Mouse (Mus musculus) G1E (cell line): ENCODE measurements around the gene Plekhh2.
"Not testable (repeated sequence)": the region's sequence is repeated elsewhere in the genome, so short reads cannot be mapped to it uniquely, and the experiment has no call there.

Source experiments
- CTCF ChIP-seq: IDR thresholded peaks from 2 replicates; pipeline ENCODE4 v1.5.1; 2012; ENCODE audit warnings: low read depth, low read length, inconsistent platforms, mixed read lengths
- GATA1 ChIP-seq: IDR thresholded peaks from 2 replicates; pipeline ENCODE4 v1.6.1; 2012; ENCODE audit warnings: borderline replicate concordance, low read length, inconsistent platforms, mixed read lengths
- GATA2 ChIP-seq: IDR thresholded peaks from 2 replicates; pipeline ENCODE4 v1.6.1; 2012; ENCODE audit warnings: low read depth, low read length, inconsistent platforms, borderline replicate concordance
- POLR2AphosphoS5 ChIP-seq: IDR thresholded peaks from 2 replicates; pipeline ENCODE4 v1.6.1; 2012; ENCODE audit warnings: low read depth, low read length, inconsistent platforms; ENCODE audit not compliant: insufficient replicate concordance

GRCm38 (mm10) chr17:84564264-84564663 is 52.6 kb downstream of the Plekhh2 start:
- TF ChIP-seq CTCF, GATA2, GATA1, POLR2AphosphoS5: not testable (repeated sequence)
